Mouse (Mus musculus) liver, postnatal 0 days (tissue): ENCODE measurements around the gene Kirrel3.

Source experiments
- CTCF ChIP-seq: sonication (generic); IDR thresholded peaks from 2 replicates; pipeline ENCODE4 v1.5.1; 2016; ENCODE audit warnings: antibody characterized with exemption, low read depth
- EP300 ChIP-seq: IDR thresholded peaks from 2 replicates; pipeline ENCODE4 v1.6.1; 2016; ENCODE audit warnings: antibody characterized with exemption, low read depth, mild to moderate bottlenecking

- TF ChIP-seq CTCF (no peak), EP300 (no peak)
Measured at GRCm38 (mm10) chr9:34555699-34556098, 70.0 kb downstream of the Kirrel3 start.
